Mouse (Mus musculus) stomach, postnatal 0 days (tissue): ENCODE data around the gene Gas7. TPM values are rescaled to one million over a fixed set of nuclear protein-coding genes. Genes with fewer than 3 reads are reported as not detected.

Experiments used
- ATAC-seq: fragments of 200-750 bp; cut with Nextera tagmentation; 2 replicates; pipeline ENCODE4 v1.8.0; 2017; ENCODE audit not compliant: low FRiP score, low TSS enrichment
- DNase-seq: peaks from one replicate; pipeline ENCODE4 v3.0.0-alpha.2; 2016; ENCODE audit warnings: low spot score
- H3K27ac ChIP-seq: fragments of 300-500 bp; sonication (generic); replicated peaks from 2 replicates; pipeline ENCODE4 v1.5.1; 2014; ENCODE audit warnings: mild to moderate bottlenecking, control low read depth
- H3K27me3 ChIP-seq: fragments of 300-500 bp; sonication (generic); 2 replicates; pipeline ENCODE4 v1.6.1; 2014; ENCODE audit warnings: low read length; ENCODE audit not compliant: control insufficient read depth, insufficient read depth
- H3K36me3 ChIP-seq: fragments of 300-500 bp; sonication (generic); 2 replicates; pipeline ENCODE4 v1.6.1; 2014; ENCODE audit warnings: low read length, mixed read lengths; ENCODE audit not compliant: control insufficient read depth, insufficient read depth
- H3K4me1 ChIP-seq: fragments of 300-500 bp; sonication (generic); replicated peaks from 2 replicates; pipeline ENCODE4 v1.6.1; 2014; ENCODE audit warnings: antibody characterized with exemption; ENCODE audit not compliant: control insufficient read depth, insufficient read depth
- H3K4me2 ChIP-seq: fragments of 300-500 bp; sonication (generic); replicated peaks from 2 replicates; pipeline ENCODE4 v1.6.1; 2014; ENCODE audit warnings: low read depth, mild to moderate bottlenecking, control low read depth, moderate library complexity
- H3K4me3 ChIP-seq: fragments of 300-500 bp; sonication (generic); 2 replicates; pipeline ENCODE4 v1.5.1; 2014; ENCODE audit warnings: low read depth, low read length, control low read depth
- H3K9ac ChIP-seq: fragments of 300-500 bp; sonication (generic); 2 replicates; pipeline ENCODE4 v1.6.1; 2014; ENCODE audit warnings: mild to moderate bottlenecking, low read length, control low read depth, mixed read lengths
- H3K9me3 ChIP-seq: fragments of 300-500 bp; sonication (generic); 2 replicates; pipeline ENCODE4 v1.6.1; 2016; ENCODE audit warnings: low read length; ENCODE audit not compliant: control insufficient read depth
- CTCF ChIP-seq: IDR thresholded peaks from 2 replicates; pipeline ENCODE4 v1.5.1; 2016; ENCODE audit warnings: antibody characterized with exemption, low read depth, mild to moderate bottlenecking, moderate library complexity
- EP300 ChIP-seq: optimal IDR thresholded peaks from 2 replicates; pipeline ENCODE3; 2016; ENCODE audit warnings: antibody characterized with exemption
- WGBS: fragments of 180-500 bp; shearing (Covaris S2); extraction: QIAGEN DNeasy Blood & Tissue Kit; methylation state at CpG from one replicate; pipeline ENCODE4 v1.1.7; 2014; 5-methylcytosine and 5-hydroxymethylcytosine counted together
- polyA plus RNA-seq: library from polyadenylated mRNA; unstranded; fragments of >200 nt; fragmentation: Nextera tagmentation; extraction: Ambion mirVana; gene quantifications from 2 replicates; pipeline ENCODE4 v1.2.1, GENCODE M21; 2015

Gene Gas7
- polyA plus RNA-seq, 1 experiment from 2014 or later, result 18.3 TPM

GRCm38 (mm10) chr11:67712976-67713375 lies 257.7 kb downstream of the Gas7 start:
- WGBS, result 56% methylated on average over 4 of the region's 4 CpGs
- no peaks in the 10 kb centered on the region for H3K9me3 ChIP-seq
- H3K4me1 ChIP-seq, result no peaks in the 10 kb centered on the region
- TF ChIP-seq EP300 (no peak), CTCF (no peak)
- H3K4me2 ChIP-seq, result no peak overlapping the region
- ATAC-seq (no peak), DNase-seq (no peak)
- H3K27ac ChIP-seq, result no peak overlapping the region
- no peak overlapping the region for H3K9ac ChIP-seq
- H3K36me3 ChIP-seq, result no peaks in the 10 kb centered on the region
- no peak overlapping the region for H3K4me3 ChIP-seq
- no peaks in the 10 kb centered on the region for H3K27me3 ChIP-seq

- no peak for ATAC-seq
- TF ChIP-seq EP300 (no peak), CTCF (no peak)
Observed at GRCm38 (mm10) chr11:67715382-67715781, 260.1 kb downstream of the Gas7 start.

GRCm38 (mm10) chr11:67721485-67721884 lies 266.2 kb downstream of the Gas7 start:
- 78% methylated on average over 5 of the region's 5 CpGs for WGBS
- Histone ChIP-seq H3K27ac (no peak overlapping the region), H3K4me1 (no peaks in the 10 kb centered on the region), H3K4me3 (no peak overlapping the region), H3K9ac (no peak overlapping the region), H3K9me3 (no peaks in the 10 kb centered on the region), H3K27me3 (no peaks in the 10 kb centered on the region), H3K36me3 (no peaks in the 10 kb centered on the region), H3K4me2 (no peak overlapping the region)
- no peak for TF ChIP-seq EP300
- TF ChIP-seq CTCF, result no peak
- DNase-seq (peak; percentile 22), ATAC-seq (peak; percentile 90)

More at GRCm38 (mm10) chr11:67715382-67715781, 260.1 kb downstream of the Gas7 start:
- no peak overlapping the region for H3K4me3 ChIP-seq
- H3K9ac ChIP-seq, result no peak overlapping the region
- H3K4me2 ChIP-seq, result no peak overlapping the region
- no peaks in the 10 kb centered on the region for H3K9me3 ChIP-seq
- no peak overlapping the region for H3K27ac ChIP-seq
- H3K4me1 ChIP-seq, result no peaks in the 10 kb centered on the region
- no peaks in the 10 kb centered on the region for H3K27me3 ChIP-seq
- no peak for DNase-seq
- H3K36me3 ChIP-seq, result no peaks in the 10 kb centered on the region
- WGBS, result 88% methylated on average over 4 of the region's 4 CpGs

GRCm38 (mm10) chr11:67722399-67723156 lies 267.3 kb downstream of the Gas7 start:
- no peak overlapping the region for H3K4me3 ChIP-seq
- H3K9ac ChIP-seq, result no peak overlapping the region
- no peak overlapping the region for H3K4me2 ChIP-seq
- WGBS, result 42% methylated on average over 7 of the region's 7 CpGs
- H3K27ac ChIP-seq, result no peak overlapping the region
- DNase-seq (no peak), ATAC-seq (no peak)
- H3K4me1 ChIP-seq, result no peaks in the 10 kb centered on the region
- H3K9me3 ChIP-seq, result no peaks in the 10 kb centered on the region
- no peaks in the 10 kb centered on the region for H3K36me3 ChIP-seq
- no peaks in the 10 kb centered on the region for H3K27me3 ChIP-seq
- no peak for TF ChIP-seq EP300
- TF ChIP-seq CTCF, result no peak

GRCm38 (mm10) chr11:67723231-67724013 lies 268.2 kb downstream of the Gas7 start:
- Histone ChIP-seq H3K4me1 (no peaks in the 10 kb centered on the region), H3K27ac (no peak overlapping the region), H3K4me2 (no peak overlapping the region), H3K36me3 (no peaks in the 10 kb centered on the region), H3K27me3 (no peaks in the 10 kb centered on the region), H3K9me3 (no peaks in the 10 kb centered on the region), H3K4me3 (no peak overlapping the region), H3K9ac (no peak overlapping the region)
- TF ChIP-seq CTCF, result no peak
- no peak for TF ChIP-seq EP300
- no peak for DNase-seq
- 60% methylated on average over 8 of the region's 8 CpGs for WGBS
- no peak for ATAC-seq

- H3K4me1 ChIP-seq, result no peaks in the 10 kb centered on the region
- H3K4me2 ChIP-seq, result no peak overlapping the region
- no peak overlapping the region for H3K9ac ChIP-seq
- no peak overlapping the region for H3K27ac ChIP-seq
- no peaks in the 10 kb centered on the region for H3K27me3 ChIP-seq
- no peaks in the 10 kb centered on the region for H3K9me3 ChIP-seq
- 50% methylated on average over 6 of the region's 6 CpGs for WGBS
- ATAC-seq (no peak), DNase-seq (no peak)
- H3K4me3 ChIP-seq, result no peak overlapping the region
- H3K36me3 ChIP-seq, result no peaks in the 10 kb centered on the region
- TF ChIP-seq EP300 (no peak), CTCF (no peak)
Observed at GRCm38 (mm10) chr11:67727095-67727494, 271.9 kb downstream of the Gas7 start.
